Mouse (Mus musculus) spleen, postnatal 36 days (tissue): Measurements from ENCODE around the gene Phlda1.
"Not testable (repeated sequence)": the region's sequence is repeated elsewhere in the genome, so short reads cannot be mapped to it uniquely, and the experiment has no call there.

ENCODE experiments used
- DNase-seq, 2 experiments: peaks; one replicate each; pipeline ENCODE4 v3.0.0; 2022; ENCODE audit warnings: low spot score in 2 of 2, mixed read lengths in 1 of 2

Phlda1 gene

GRCm38 (mm10) chr10:111506101-111506925 is at the start of gene Phlda1:
Gene Phlda1 (plus strand): TSS chr10:111506286.
- peak; percentile 94 to 95 for DNase-seq

GRCm38 (mm10) chr10:111458088-111458487 is 48.0 kb upstream of the Phlda1 start:
- no peak for DNase-seq

- no peak for DNase-seq
Measured at GRCm38 (mm10) chr10:111459040-111459439, 47.0 kb upstream of the Phlda1 start.

- DNase-seq: no peak
Measured at GRCm38 (mm10) chr10:111459874-111460273, 46.2 kb upstream of the Phlda1 start.

- DNase-seq: no peak
Measured at GRCm38 (mm10) chr10:111460381-111460780, 45.7 kb upstream of the Phlda1 start.

- DNase-seq: no peak
Measured at GRCm38 (mm10) chr10:111464833-111465232, 41.3 kb upstream of the Phlda1 start.

GRCm38 (mm10) chr10:111465409-111465808 is 40.7 kb upstream of the Phlda1 start:
- DNase-seq: no peak

GRCm38 (mm10) chr10:111471166-111471565 is 34.9 kb upstream of the Phlda1 start:
- peak; percentile 82 to 86 for DNase-seq

GRCm38 (mm10) chr10:111472686-111473510 is 33.2 kb upstream of the Phlda1 start, which contains the start of gene Nap1l1:
Gene Nap1l1 (plus strand): TSS chr10:111473223.
- peak; percentile 97 to 98 for DNase-seq

GRCm38 (mm10) chr10:111473511-111474371 is 32.3 kb upstream of the Phlda1 start:
- DNase-seq: peak; percentile 39 to 42

GRCm38 (mm10) chr10:111476301-111476700 is 29.8 kb upstream of the Phlda1 start:
- no peak for DNase-seq

- no peak for DNase-seq
Measured at GRCm38 (mm10) chr10:111476989-111477510, 29.0 kb upstream of the Phlda1 start.

GRCm38 (mm10) chr10:111479599-111479998 is 26.5 kb upstream of the Phlda1 start:
- DNase-seq: no peak

GRCm38 (mm10) chr10:111482654-111483053 is 23.4 kb upstream of the Phlda1 start:
- no peak for DNase-seq

GRCm38 (mm10) chr10:111484079-111484478 is 22.0 kb upstream of the Phlda1 start:
- DNase-seq: no peak

GRCm38 (mm10) chr10:111488793-111489192 is 17.3 kb upstream of the Phlda1 start:
- no peak for DNase-seq

- DNase-seq: not testable (repeated sequence)
Measured at GRCm38 (mm10) chr10:111490079-111490478, 16.0 kb upstream of the Phlda1 start.

GRCm38 (mm10) chr10:111495888-111496287 is 10.2 kb upstream of the Phlda1 start:
- DNase-seq: no peak

- no peak for DNase-seq
Measured at GRCm38 (mm10) chr10:111499892-111500291, 6.2 kb upstream of the Phlda1 start.

GRCm38 (mm10) chr10:111503071-111503470 is 3.0 kb upstream of the Phlda1 start:
- peak; percentile 60 to 66 for DNase-seq

GRCm38 (mm10) chr10:111503716-111504115 is 2.4 kb upstream of the Phlda1 start:
- DNase-seq: no peak
